Mouse (Mus musculus): ENCODE measurements around the gene 6330409D20Rik. TPM values are rescaled to one million over a fixed set of nuclear protein-coding genes. Genes with fewer than 3 reads are reported as not detected.

6330409D20Rik gene
- total RNA-seq, 2 experiments from 2014 or later: 0.30 TPM; not detected in 1

GRCm38 (mm10) chr2:32756674-32757055, 15.8 kb upstream of the 6330409D20Rik start:
- no peak for DNase-seq

GRCm38 (mm10) chr2:32752181-32752580, 11.4 kb upstream of the 6330409D20Rik start:
- no peak for DNase-seq

- no peak for DNase-seq
Measured at GRCm38 (mm10) chr2:32751665-32752033, 10.8 kb upstream of the 6330409D20Rik start.

- peak; percentile 79 for DNase-seq
Measured at GRCm38 (mm10) chr2:32750887-32751664, 10.3 kb upstream of the 6330409D20Rik start.

- no peak for DNase-seq
Measured at GRCm38 (mm10) chr2:32750199-32750598, 9.4 kb upstream of the 6330409D20Rik start.

DNA sequence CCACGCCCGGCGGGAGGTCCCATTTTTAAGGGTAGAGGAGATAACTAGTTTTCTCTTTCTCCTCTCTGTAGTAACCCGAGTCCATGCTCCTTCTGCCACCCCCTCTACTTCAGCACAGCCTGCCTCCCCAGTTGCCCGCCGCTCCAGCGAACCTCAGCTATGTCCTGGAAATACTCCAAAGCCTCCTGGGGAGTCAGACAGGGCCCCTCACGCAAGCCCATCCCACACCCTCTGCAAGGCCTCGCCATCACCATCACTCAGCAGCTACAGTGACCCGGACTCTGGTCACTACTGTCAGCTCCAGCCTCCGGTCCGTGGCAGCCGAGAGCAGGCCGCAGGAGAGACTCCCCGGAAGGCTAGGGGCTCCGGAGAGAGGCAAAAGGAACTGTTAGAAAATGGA, 8.3 kb upstream of the 6330409D20Rik start:
- no peak for DNase-seq

- DNase-seq: peak; percentile 30
Measured at GRCm38 (mm10) chr2:32744272-32744982, 3.6 kb upstream of the 6330409D20Rik start.

DNA sequence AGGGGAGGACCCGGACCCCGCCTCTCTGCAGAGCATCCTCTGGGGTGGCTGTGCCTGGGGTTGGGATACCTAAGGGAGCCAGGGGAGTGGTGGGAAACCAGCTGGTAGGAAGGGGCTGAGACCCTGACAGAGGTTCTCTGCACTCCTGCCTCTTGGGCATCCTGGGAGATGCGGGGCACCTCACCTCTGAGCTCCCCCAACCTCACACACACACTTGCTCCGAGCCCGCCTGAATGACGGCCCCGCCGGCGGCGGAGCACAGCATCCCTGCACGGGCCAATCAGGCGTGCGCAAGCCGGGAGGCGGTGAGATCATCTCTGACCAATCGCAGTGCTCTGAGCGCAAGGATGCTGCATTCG, 1.3 kb upstream of the 6330409D20Rik start:
- DNase-seq: peak; percentile 20

- peak; percentile 47 for DNase-seq
Measured at GRCm38 (mm10) chr2:32741273-32742172, 707 bp upstream of the 6330409D20Rik start.

DNA sequence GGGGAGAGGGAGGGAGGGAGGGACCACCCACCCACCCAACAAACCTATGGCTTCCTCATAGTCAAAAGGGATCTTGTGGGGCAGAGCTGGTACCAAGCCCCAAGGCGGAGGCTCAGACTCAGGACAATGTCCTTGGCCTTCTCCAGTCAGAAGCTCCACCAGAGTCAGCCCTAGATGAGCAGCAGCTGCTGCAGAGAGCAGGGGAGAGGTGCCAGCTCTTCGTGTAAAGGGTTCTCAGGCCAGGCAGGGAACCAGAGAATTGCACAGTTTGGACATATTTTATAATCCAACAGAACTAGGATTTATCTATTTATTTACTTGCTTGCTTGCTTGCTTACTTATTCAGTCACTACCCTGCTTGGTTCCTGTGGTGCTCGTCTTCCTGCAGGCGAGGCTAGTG, 1.5 kb downstream of the 6330409D20Rik start:
- peak; percentile 36 for DNase-seq

GRCm38 (mm10) chr2:32737008-32737407, 3.8 kb downstream of the 6330409D20Rik start:
- no peak for DNase-seq

DNA sequence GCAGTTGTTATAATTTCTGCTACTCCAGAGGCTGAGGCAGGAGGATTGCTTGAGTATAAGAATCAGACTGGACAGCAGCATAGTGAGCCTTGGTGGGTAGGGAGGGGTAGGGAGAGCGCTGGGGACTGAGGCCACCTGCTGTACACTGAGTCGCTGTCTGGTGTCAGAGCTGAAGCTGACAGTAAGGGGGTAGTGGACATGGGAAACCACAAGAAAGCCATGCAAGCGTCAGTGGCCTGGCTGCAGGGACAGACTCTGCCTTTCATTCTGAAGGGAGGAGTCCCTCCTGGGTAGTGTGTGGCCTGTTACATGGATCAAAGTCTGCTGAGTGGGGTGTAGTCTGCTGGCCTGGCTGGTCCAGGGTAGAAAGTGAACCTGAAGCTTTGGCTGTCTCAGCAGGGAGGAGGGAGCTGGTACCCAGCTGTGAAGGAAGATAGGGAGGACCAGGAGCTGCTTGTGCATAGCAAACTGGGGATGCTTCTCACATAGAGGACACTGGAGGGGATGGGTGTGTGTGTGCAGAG, 4.4 kb downstream of the 6330409D20Rik start:
- DNase-seq: no peak

- peak; percentile 63 for DNase-seq
Measured at GRCm38 (mm10) chr2:32734933-32735332, 5.9 kb downstream of the 6330409D20Rik start.

GRCm38 (mm10) chr2:32734480-32734879, 6.3 kb downstream of the 6330409D20Rik start:
- DNase-seq: no peak

DNA sequence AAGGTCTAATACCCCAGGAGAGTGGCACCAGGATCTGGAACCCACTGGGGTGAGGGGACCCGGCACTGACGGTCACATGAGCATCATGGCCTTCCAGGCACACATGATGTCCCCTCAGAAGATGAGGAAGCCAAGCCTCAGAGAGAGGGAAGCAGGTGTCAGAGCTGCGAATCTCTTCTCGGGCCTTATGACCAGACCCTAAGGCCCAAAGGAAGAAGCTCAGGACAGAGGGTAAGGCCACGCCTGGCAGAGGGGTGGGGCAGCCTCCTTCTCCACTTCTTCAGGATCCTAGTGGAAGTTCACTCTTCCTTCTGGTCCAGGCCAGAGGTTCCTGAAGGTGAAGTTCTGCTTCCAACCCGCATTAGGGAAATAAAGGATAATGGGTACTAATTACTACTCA, 8.1 kb downstream of the 6330409D20Rik start:
- no peak for DNase-seq

DNA sequence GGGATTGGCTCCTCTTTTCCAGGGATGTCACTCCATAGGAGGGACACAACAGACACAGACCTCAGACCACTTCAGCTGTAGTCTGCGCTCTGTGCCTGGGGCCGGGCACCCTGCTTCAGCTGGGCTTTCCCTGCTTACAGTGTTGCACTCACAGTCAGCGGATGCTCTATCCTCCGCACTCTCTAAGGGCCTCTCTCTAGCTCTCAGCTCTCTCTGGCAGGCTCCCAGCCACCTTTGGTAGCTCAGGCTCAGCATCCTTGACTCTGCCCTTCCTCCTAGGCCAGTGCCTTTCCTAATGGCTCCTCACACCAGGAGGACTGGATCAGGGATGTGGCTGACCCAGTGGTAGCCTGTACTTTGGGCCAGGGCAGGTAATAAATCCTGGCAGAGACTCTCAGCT, 8.9 kb downstream of the 6330409D20Rik start:
- no peak for DNase-seq

- no peak for DNase-seq
Measured at GRCm38 (mm10) chr2:32730854-32731253, 10.0 kb downstream of the 6330409D20Rik start.

- DNase-seq: no peak
Measured at GRCm38 (mm10) chr2:32729547-32729946, 11.3 kb downstream of the 6330409D20Rik start.

- peak; percentile 63 for DNase-seq
Measured at GRCm38 (mm10) chr2:32728463-32728862, 12.4 kb downstream of the 6330409D20Rik start.

DNA sequence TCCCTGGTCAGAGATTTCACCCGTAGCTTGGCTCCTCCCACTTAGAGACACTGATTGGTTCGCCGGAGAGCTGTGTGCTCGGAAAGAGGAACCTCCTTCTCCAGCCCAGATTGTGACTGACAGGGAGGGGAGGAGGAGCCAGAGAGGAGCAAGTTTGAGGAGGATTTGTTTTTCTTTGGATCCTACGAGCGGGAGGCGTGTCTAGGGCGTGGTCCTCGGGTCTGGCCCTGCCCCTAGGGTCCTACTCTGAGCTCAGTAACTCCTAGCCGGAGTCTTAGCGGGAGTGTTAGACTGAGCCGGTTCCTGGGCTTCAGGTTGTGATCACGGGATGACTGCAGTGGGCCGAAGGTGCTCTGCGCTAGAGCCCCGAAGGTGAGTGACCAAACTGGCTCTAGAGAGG, 13.4 kb downstream of the 6330409D20Rik start:
- DNase-seq: peak; percentile 94

DNA sequence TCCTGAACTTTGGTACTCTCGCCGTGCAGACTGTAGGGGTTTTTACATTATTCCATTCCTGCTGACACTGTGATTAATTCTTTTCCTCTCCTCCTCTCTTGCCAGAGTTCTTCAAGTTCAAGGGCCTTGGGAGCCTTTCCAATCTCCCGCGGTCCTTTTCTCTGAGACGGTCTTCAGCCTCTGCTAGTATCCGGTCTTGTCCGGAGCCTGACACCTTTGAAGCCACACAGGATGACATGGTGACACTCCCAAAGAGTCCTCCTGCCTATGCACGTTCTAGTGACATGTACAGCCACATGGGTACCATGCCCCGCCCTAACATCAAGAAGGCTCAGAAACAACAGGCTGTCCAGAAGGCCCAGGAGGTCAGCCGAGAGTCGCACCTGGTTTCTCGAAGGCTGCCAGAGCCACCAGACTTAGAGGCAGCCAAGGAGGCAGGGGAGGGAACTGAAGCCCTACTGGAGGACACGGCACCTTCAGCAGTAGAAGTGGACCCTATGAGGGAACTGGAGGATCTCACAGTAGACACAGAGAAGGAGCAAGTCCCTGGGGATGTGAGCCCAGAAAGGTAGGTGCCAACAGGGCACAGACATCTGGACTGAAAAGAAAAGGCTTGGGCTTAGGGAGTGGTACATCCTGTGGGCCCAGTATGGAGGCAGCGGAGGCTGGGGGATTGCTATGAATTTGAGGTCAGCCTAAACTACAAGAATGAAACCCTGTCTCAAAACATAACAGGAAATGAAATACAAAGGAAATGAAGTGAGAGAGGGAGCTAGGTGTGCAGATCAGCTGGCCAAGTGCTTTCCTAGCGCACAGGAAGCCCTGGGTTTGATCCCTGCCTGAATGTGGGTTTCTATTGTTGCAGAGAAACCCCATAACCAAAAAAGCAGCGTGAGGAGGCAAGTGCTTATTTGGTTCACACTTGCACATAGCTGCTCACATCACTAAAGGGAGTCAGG, 15.7 kb downstream of the 6330409D20Rik start:
- peak; percentile 57 for DNase-seq
